In genomic region chr14:80959966-80960365, GRCm38 (mm10) we compare ENCODE assay signal across 25 mouse cellular contexts.
"Had no signal": no experiment of that assay in that cellular context is flagged by ENCODE, and none has a peak within 500 bp of the region (broad histone marks: within the 10 kb centered on the region; RNA-seq: fewer than 3 reads in every experiment).

No protein-coding gene starts in this region.

- ATAC-seq: liver, embryonic 12.5 days had no signal

- H3K27ac ChIP-seq: kidney, embryonic 15.5 days; limb, embryonic 10.5 days; limb, embryonic 13.5 days; liver, embryonic 12.5 days; liver, embryonic 15.5 days; lung, embryonic 15.5 days; midbrain, embryonic 12.5 days; neural tube, embryonic 12.5 days; neural tube, embryonic 15.5 days; stomach, postnatal 0 days had no signal

- H3K4me2 ChIP-seq: kidney, embryonic 15.5 days; limb, embryonic 13.5 days; liver, embryonic 12.5 days; liver, embryonic 15.5 days; lung, embryonic 15.5 days; midbrain, embryonic 12.5 days; neural tube, embryonic 12.5 days; neural tube, embryonic 15.5 days had no signal

- H3K9ac ChIP-seq: kidney, embryonic 15.5 days; limb, embryonic 13.5 days; liver, embryonic 12.5 days; liver, embryonic 15.5 days; lung, embryonic 15.5 days; midbrain, embryonic 12.5 days; neural tube, embryonic 12.5 days; neural tube, embryonic 15.5 days had no signal

- H3K36me3 ChIP-seq: kidney, embryonic 15.5 days; limb, embryonic 10.5 days; limb, embryonic 13.5 days; liver, embryonic 12.5 days; liver, embryonic 15.5 days; lung, embryonic 15.5 days; midbrain, embryonic 12.5 days; neural tube, embryonic 12.5 days; neural tube, embryonic 15.5 days had no signal

- DNase-seq: kidney, adult 8-10 months; kidney, postnatal 10 days; kidney, postnatal 36 days; layer of hippocampus, adult 9-11 months; liver; lung, adult 18-20 months; lung, postnatal 10 days; lung, postnatal 36 days; right cerebral cortex, adult 18-20 months; right cerebral cortex, postnatal 14 days; right cerebral cortex, postnatal 4 days; thymus, adult 2 months; thymus, postnatal 14 days; thymus, postnatal 4 days had no signal

- H3K9me3 ChIP-seq: kidney, embryonic 15.5 days; limb, embryonic 10.5 days; limb, embryonic 13.5 days; liver, embryonic 12.5 days; liver, embryonic 15.5 days; lung, embryonic 15.5 days; megakaryocyte, embryonic 14.5 days; midbrain, embryonic 12.5 days; neural tube, embryonic 12.5 days; neural tube, embryonic 15.5 days had no signal

- H3K27me3 ChIP-seq: kidney, embryonic 15.5 days; limb, embryonic 13.5 days; liver, embryonic 12.5 days; liver, embryonic 15.5 days; lung, embryonic 15.5 days; megakaryocyte, embryonic 14.5 days; midbrain, embryonic 12.5 days; neural tube, embryonic 12.5 days; neural tube, embryonic 15.5 days had no signal

- H3K4me1 ChIP-seq: kidney, embryonic 15.5 days; limb, embryonic 10.5 days; limb, embryonic 13.5 days; liver, embryonic 12.5 days; liver, embryonic 15.5 days; lung, embryonic 15.5 days; megakaryocyte, embryonic 14.5 days; midbrain, embryonic 12.5 days; neural tube, embryonic 12.5 days; neural tube, embryonic 15.5 days had no signal

- H3K4me3 ChIP-seq: kidney, embryonic 15.5 days; limb, embryonic 10.5 days; limb, embryonic 13.5 days; liver, embryonic 12.5 days; liver, embryonic 15.5 days; lung, embryonic 15.5 days; megakaryocyte, embryonic 14.5 days; midbrain, embryonic 12.5 days; neural tube, embryonic 12.5 days; neural tube, embryonic 15.5 days had no signal
